Mouse (Mus musculus): ENCODE data around the gene March7.

- TF ChIP-seq CTCF (IDR thresholded peaks at IDR 0.05; ENCODE audit: low read depth) (no peak), EP300 (IDR thresholded peaks at IDR 0.05; ENCODE audit: low read depth) (no peak)
Measured at GRCm38 (mm10) chr2:60228470-60228869, 18.8 kb downstream of the March7 start.
